Comparison of ENCODE assay signal across 8 mouse cellular contexts in the genomic region with DNA sequence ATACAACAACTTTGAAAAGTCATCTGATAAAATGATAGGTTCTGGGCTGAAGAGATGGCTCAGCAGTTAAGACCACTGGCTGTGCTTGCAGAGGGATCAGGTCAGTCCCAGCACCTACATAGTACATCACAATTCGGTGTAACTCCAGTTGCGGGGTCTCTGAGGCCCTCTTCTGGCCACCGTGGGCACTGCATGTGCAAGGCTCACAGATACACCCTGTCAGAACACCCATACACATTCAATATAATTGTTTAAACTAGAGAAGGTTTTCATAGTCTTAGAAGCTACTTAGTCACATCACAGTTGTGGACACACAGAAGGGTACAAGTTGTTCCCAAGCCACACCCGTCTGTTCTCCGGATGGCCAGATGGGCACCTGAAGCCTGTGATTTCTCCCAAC.
DNase-seq lines count a peak whose midpoint lies in the region; ATAC-seq lines count a peak whose summit lies in the region.

No protein-coding gene starts in this region.

- peak; percentile 65; the same call in 1 of the 2 replicates for ATAC-seq in megakaryocyte-erythroid progenitor cell, adult 5-6 weeks (replicated peaks; ENCODE audit: low FRiP score, low TSS enrichment, poor library complexity, severe bottlenecking)

- DNase-seq in heart, adult 11 months = peak; percentile 84
- DNase-seq in heart, adult 8-10 months (ENCODE audit: low spot score) = no peak
- peak; percentile 28 for DNase-seq in urinary bladder, postnatal 14 days (ENCODE audit: low spot score)
- DNase-seq in urinary bladder, postnatal 10 days (ENCODE audit: low spot score) = no peak
- peak; percentile 55 to 58 for DNase-seq in cerebellum, postnatal 36 days
- DNase-seq in urinary bladder, postnatal 25 days (ENCODE audit: low spot score) = no peak
- no peak for DNase-seq in gastrocnemius, postnatal 4 days (ENCODE audit: low spot score in 2 of 2)

Comparison
In these comparisons a context has a peak if more than half of its experiments do, and no peak if none do; other contexts are left out.
1. DNase-seq: peak in heart, adult 11 months (single experiment), urinary bladder, postnatal 14 days (single experiment) and cerebellum, postnatal 36 days (2 of 2); none in heart, adult 8-10 months (single experiment), urinary bladder, postnatal 10 days (single experiment), urinary bladder, postnatal 25 days (single experiment) and gastrocnemius, postnatal 4 days (0 of 2).